Mouse (Mus musculus): ENCODE measurements around the gene Zbtb3. TPM values are rescaled to one million over a fixed set of nuclear protein-coding genes. Genes with fewer than 3 reads are reported as not detected.
A peak's percentile ranks its signal among the peaks of the same experiment; 100 is the strongest.

The Zbtb3 gene
- total RNA-seq (2014; rRNA removed) (5.0 and 7.5 TPM in 2 replicates), polyA plus RNA-seq (2015; fragmentation: Nextera tagmentation; extraction: Ambion mirVana) (4.4 and 4.7 TPM in 2 replicates)

DNA sequence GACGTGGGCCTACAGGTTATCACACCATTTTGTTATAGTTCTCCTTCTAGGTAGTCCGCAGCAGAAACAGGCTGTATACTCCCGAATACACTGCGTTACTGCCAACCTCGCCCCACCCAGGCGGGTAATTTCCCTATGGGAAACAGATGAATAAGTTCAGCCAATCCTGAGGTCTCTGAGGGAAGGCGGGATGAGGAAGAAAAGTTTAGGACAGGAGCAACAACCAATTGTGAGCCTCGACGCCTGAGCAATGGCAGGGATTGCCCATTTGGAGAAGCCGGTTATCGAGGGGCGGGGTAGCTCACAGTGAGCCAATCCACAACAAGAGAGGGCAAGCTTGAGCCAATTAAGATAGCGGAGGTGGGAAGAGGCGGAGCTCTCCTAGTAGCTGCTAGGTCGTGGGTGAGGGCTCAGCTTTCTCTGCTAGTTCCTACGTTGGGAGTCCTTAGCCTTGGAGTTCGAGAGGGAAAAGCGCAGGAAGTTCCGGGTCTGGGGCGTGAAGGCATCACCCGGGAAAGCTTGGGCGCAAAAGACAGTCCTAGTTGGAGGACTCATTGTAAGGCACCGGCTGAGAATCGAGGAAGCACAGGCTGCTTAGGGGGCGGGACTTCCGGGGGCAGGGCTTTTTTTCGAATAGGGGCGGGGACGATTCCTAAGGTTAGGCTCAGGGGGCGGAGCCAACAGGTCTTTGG is at the start of gene Zbtb3:
Gene Zbtb3 (plus strand): TSS at position 426 of the 692 bp plus-strand sequence.
- Histone ChIP-seq H3K27me3 (ENCODE audit: insufficient read depth, low read length) (no peaks in the 10 kb centered on the region), H3K4me2 (ENCODE audit: low read depth, low read length) (peak within 1 kb of the TSS; percentile 74), H3K9ac (replicated peaks; ENCODE audit: low read length) (peak within 1 kb of the TSS; percentile 49), H3K4me1 (ENCODE audit: insufficient read depth, low read length) (peaks cover 3% of the 10 kb centered on the region; the same call in 1 of the 2 replicates), H3K36me3 (ENCODE audit: insufficient read depth, low read length) (no peaks in the 10 kb centered on the region; the same call in 1 of the 2 replicates), H3K9me3 (ENCODE audit: low read length) (no peaks in the 10 kb centered on the region), H3K4me3 (ENCODE audit: low read length) (peak within 1 kb of the TSS; percentile 53), H3K27ac (peak within 1 kb of the TSS; percentile 84)
- peak; percentile 98 for ATAC-seq
- peak; percentile 98 for DNase-seq (ENCODE audit: low spot score)
- TF ChIP-seq CTCF (IDR thresholded peaks at IDR 0.05; ENCODE audit: low read depth) = no peak
- under 1% methylated on average over 30 of the region's 30 CpGs for whole genome bisulfite sequencing

DNA sequence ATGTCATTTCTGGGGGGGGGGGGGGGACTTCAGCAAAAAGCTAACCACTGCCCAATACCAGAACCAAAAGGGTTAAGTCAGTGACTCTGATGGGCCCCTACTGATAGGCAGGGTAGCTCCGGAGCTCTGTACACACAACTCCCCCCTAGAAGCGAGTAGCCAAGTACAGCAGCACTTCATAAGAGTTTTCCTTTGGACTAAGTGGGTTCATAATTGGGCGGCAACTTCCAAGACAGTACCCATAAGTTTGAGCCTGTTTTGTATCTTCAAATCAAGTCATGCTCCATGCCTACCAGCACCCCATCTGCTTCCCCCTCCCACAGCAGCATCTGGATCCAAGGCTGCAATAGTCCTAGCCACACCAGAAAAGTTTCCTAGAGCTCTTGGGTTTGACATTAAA is 46.7 kb upstream of the Zbtb3 start:
- Histone ChIP-seq H3K4me2 (ENCODE audit: low read depth, low read length) (peak overlapping the region; percentile 82; the same call in 1 of the 2 replicates), H3K4me3 (ENCODE audit: low read length) (no peak overlapping the region), H3K36me3 (ENCODE audit: insufficient read depth, low read length) (peaks cover 25% of the 10 kb centered on the region), H3K9ac (replicated peaks; ENCODE audit: low read length) (no peak overlapping the region), H3K27me3 (ENCODE audit: insufficient read depth, low read length) (no peaks in the 10 kb centered on the region), H3K4me1 (ENCODE audit: insufficient read depth, low read length) (peaks cover 17% of the 10 kb centered on the region; the same call in 1 of the 2 replicates), H3K27ac (no peak overlapping the region), H3K9me3 (ENCODE audit: low read length) (no peaks in the 10 kb centered on the region)
- no peak for TF ChIP-seq CTCF (IDR thresholded peaks at IDR 0.05; ENCODE audit: low read depth)
- WGBS = 67% methylated on average over 3 of the region's 3 CpGs
- ATAC-seq = no peak
- no peak for DNase-seq (ENCODE audit: low spot score)

DNA sequence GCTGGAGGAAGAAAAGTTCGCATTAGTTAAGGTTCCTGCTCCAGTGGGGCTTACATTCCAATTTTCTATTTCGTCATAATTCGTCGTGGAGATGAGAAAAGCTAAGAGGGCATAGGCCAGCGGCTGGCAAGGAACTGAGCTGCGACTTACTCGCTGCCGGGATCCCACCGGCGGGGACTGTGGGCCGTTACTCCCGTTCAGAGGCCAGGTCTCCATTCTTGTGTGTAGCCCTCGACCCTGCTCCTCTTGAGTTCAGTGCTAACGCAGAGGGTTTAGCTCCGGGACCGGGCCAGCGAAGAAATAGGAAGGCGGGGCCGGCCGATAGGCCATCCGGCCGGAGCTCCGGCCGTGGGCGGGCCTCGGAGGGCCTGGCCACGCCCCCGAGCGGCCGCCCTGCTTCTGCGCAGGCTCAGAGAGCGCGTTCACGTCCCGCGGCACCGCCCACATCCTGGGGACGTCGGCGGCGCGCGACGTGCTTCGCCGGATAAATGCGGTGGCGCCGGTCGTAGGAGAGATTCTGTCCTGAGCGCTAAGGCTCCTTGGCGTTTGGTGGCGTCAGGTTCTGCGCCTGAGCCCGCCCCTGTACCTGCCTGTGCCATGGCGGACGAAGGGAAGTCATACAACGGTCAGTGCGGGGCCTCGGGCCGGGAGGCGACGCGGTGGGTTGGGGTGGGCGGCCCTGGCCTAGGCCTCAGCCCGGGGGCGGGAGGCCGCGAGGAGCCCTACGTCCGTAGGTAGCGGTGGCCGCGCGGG is 45.5 kb upstream of the Zbtb3 start, which contains the start of gene Nxf1:
Gene Nxf1 (plus strand): TSS at position 439 of the 753 bp plus-strand sequence.
- under 1% methylated on average over 71 of the region's 75 CpGs for WGBS
- ATAC-seq = peak; percentile 96

DNA sequence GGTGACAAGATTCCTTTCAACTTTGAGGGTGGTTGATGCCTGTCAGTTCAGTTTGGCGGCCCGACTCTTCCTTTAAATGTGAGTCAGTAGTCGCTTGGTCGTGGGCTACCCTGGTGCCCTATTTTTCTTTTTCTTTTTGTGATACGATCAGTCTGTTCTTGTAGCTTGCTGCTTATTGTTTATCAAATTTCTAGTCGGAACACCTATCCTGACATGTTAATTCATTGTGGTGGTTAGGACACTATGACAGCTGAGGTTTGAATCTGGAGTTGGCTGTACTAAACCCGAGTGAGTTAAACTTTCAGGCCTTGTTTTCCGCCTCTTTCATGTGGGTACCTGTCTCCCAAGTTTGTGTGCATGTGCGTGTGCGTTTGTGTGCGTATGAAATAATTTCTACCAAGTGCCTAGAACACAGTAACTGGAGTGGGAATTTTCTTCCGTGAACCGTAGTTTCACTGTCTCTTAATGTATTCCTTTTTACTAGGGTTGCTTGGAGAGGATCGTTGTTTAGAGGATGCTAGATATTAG is 44.8 kb upstream of the Zbtb3 start:
- no peaks in the 10 kb centered on the region for H3K27me3 ChIP-seq (ENCODE audit: insufficient read depth, low read length)
- DNase-seq (ENCODE audit: low spot score) (no peak), ATAC-seq (no peak)
- H3K4me2 ChIP-seq (ENCODE audit: low read depth, low read length) = peak overlapping the region; percentile 82
- H3K4me3 ChIP-seq (ENCODE audit: low read length) = peak overlapping the region; percentile 97
- H3K4me1 ChIP-seq (ENCODE audit: insufficient read depth, low read length) = peaks cover 17% of the 10 kb centered on the region; the same call in 1 of the 2 replicates
- WGBS = 5% methylated on average over 14 of the region's 14 CpGs
- TF ChIP-seq CTCF (IDR thresholded peaks at IDR 0.05; ENCODE audit: low read depth) = no peak
- peak overlapping the region; percentile 90 for H3K27ac ChIP-seq
- no peaks in the 10 kb centered on the region for H3K9me3 ChIP-seq (ENCODE audit: low read length)
- H3K36me3 ChIP-seq (ENCODE audit: insufficient read depth, low read length) = peaks cover 14% of the 10 kb centered on the region
- H3K9ac ChIP-seq (replicated peaks; ENCODE audit: low read length) = peak overlapping the region; percentile 96

More for the DNA sequence above, 45.5 kb upstream of the Zbtb3 start, which contains the start of gene Nxf1:
- Histone ChIP-seq H3K27ac (peak within 1 kb of the TSS; percentile 90), H3K9ac (replicated peaks; ENCODE audit: low read length) (peak within 1 kb of the TSS; percentile 96), H3K4me2 (ENCODE audit: low read depth, low read length) (peak within 1 kb of the TSS; percentile 82), H3K9me3 (ENCODE audit: low read length) (no peaks in the 10 kb centered on the region), H3K36me3 (ENCODE audit: insufficient read depth, low read length) (peaks cover 16% of the 10 kb centered on the region), H3K27me3 (ENCODE audit: insufficient read depth, low read length) (no peaks in the 10 kb centered on the region), H3K4me3 (ENCODE audit: low read length) (peak within 1 kb of the TSS; percentile 97), H3K4me1 (ENCODE audit: insufficient read depth, low read length) (peaks cover 17% of the 10 kb centered on the region; the same call in 1 of the 2 replicates)
- no peak for TF ChIP-seq CTCF (IDR thresholded peaks at IDR 0.05; ENCODE audit: low read depth)
- peak; percentile 98 for DNase-seq (ENCODE audit: low spot score)

DNA sequence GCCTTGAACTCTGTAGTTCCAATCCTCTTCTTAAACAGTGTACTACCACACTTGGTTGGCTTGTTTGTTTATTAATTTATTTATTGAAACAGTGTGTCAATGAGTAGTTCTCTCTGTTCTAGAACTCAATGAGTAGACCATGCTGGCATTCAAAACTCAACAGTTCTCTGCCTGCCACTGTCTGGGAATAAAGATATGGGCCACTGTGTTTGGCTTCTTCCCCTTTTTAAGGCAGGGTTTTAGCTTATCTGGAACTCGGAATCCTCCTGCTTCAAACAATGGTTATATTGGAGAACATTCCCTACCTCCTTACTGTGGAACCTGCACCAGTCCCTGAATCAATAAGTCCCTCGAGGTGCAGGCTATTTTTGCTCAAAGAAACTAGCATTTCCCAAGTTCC is 43.5 kb upstream of the Zbtb3 start:
- no peak for DNase-seq (ENCODE audit: low spot score)
- H3K4me1 ChIP-seq (ENCODE audit: insufficient read depth, low read length) = peaks cover 17% of the 10 kb centered on the region; the same call in 1 of the 2 replicates
- H3K36me3 ChIP-seq (ENCODE audit: insufficient read depth, low read length) = peaks cover 22% of the 10 kb centered on the region
- H3K4me2 ChIP-seq (ENCODE audit: low read depth, low read length) = no peak overlapping the region
- H3K9me3 ChIP-seq (ENCODE audit: low read length) = no peaks in the 10 kb centered on the region
- H3K27ac ChIP-seq = no peak overlapping the region
- no peak for TF ChIP-seq CTCF (IDR thresholded peaks at IDR 0.05; ENCODE audit: low read depth)
- 95% methylated on average over 2 of the region's 2 CpGs for WGBS
- H3K27me3 ChIP-seq (ENCODE audit: insufficient read depth, low read length) = no peaks in the 10 kb centered on the region
- no peak overlapping the region for H3K4me3 ChIP-seq (ENCODE audit: low read length)
- H3K9ac ChIP-seq (replicated peaks; ENCODE audit: low read length) = no peak overlapping the region
- no peak for ATAC-seq

DNA sequence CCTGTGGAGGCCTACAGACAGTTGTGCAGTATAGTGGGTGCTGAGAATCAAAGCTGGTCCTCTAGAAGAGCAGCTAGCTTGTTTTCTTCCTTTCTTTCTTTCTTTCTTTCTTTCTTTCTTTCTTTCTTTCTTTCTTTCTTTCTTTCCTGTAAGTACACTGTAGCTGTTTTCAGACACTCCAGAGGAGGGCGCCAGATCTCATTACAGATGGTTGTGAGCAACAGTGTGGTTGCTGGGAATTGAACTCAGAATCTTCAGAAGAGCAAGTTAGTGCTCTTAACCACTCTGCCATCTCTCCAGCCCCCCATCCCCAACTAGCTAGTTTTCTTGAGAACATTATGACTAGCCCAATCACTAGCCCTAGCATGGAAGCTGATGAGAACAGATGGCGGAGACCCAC is 41.6 kb upstream of the Zbtb3 start:
- TF ChIP-seq CTCF (IDR thresholded peaks at IDR 0.05; ENCODE audit: low read depth) = 0 out of 2 replicates have a peak, but pooled peaks have one; percentile 11

More for the DNA sequence above, 41.6 kb upstream of the Zbtb3 start:
- H3K27me3 ChIP-seq (ENCODE audit: insufficient read depth, low read length) = no peaks in the 10 kb centered on the region
- no peak overlapping the region for H3K4me2 ChIP-seq (ENCODE audit: low read depth, low read length)
- H3K4me1 ChIP-seq (ENCODE audit: insufficient read depth, low read length) = peaks cover 15% of the 10 kb centered on the region; the same call in 1 of the 2 replicates
- no peak overlapping the region for H3K27ac ChIP-seq
- no peak overlapping the region for H3K9ac ChIP-seq (replicated peaks; ENCODE audit: low read length)
- H3K4me3 ChIP-seq (ENCODE audit: low read length) = no peak overlapping the region
- ATAC-seq = no peak
- 79% methylated on average over 2 of the region's 2 CpGs for WGBS
- no peak for DNase-seq (ENCODE audit: low spot score)
- no peaks in the 10 kb centered on the region for H3K9me3 ChIP-seq (ENCODE audit: low read length)
- H3K36me3 ChIP-seq (ENCODE audit: insufficient read depth, low read length) = peaks cover 33% of the 10 kb centered on the region

All from hindbrain, postnatal 0 days (tissue).